Comparison of ENCODE assay signal across 13 mouse cellular contexts in the genomic region with DNA sequence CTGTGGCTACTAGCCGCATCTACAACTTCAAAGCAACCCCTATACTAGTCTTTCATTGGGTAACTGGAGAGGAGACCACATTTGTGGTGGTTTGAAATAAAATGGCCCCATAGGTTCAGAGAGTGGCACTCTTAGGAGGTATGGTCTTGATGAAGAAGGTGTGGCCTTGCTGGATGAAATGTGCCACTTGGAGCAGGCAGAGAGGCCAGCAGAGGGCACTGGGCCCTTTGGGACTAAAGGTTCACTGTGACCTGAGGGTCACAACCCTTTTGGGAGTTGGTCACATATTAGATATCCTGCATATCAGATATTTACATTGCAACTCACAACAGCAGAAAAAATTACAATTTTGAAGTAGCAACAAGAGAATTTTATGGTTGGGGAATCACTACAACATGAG. TPM values are rescaled to one million over a fixed set of nuclear protein-coding genes. Genes with fewer than 3 reads are reported as not detected.
DNase-seq lines count a peak whose midpoint lies in the region; ATAC-seq and TF ChIP-seq lines count a peak whose summit lies in the region.
"Had no signal": no experiment of that assay in that cellular context is flagged by ENCODE, and none has a peak within 500 bp of the region (broad histone marks: within the 10 kb centered on the region; RNA-seq: fewer than 3 reads in every experiment).

No protein-coding gene starts in this region.

- H3K9me3 ChIP-seq in intestine, postnatal 0 days (ENCODE audit: control insufficient read depth) = no peaks in the 10 kb centered on the region
- H3K9me3 ChIP-seq in intestine, embryonic 16.5 days (ENCODE audit: control insufficient read depth, low read length) = no peaks in the 10 kb centered on the region
- H3K9me3 ChIP-seq in liver, embryonic 14.5 days (ENCODE audit: control insufficient read depth, low read length) = no peaks in the 10 kb centered on the region
- H3K9me3 ChIP-seq: forebrain, embryonic 12.5 days; hindbrain, embryonic 10.5 days had no signal

- 80% methylated on average over 1 of the region's 1 CpGs for WGBS in intestine, postnatal 0 days
- WGBS in intestine, embryonic 16.5 days = 85% methylated on average over 1 of the region's 1 CpGs
- 95% methylated on average over 1 of the region's 1 CpGs for WGBS in spleen, adult 2 months
- WGBS in liver, embryonic 14.5 days (ENCODE audit: insufficient replicate concordance) = 69% methylated on average over 1 of the region's 1 CpGs

- H3K36me3 ChIP-seq in intestine, postnatal 0 days (ENCODE audit: control insufficient read depth, insufficient read depth) = peaks cover 24% of the 10 kb centered on the region
- no peaks in the 10 kb centered on the region for H3K36me3 ChIP-seq in intestine, embryonic 16.5 days (ENCODE audit: control insufficient read depth, insufficient read depth, low read length)
- 0 out of 2 replicates have a peak, but pooled peaks cover 1% of the 10 kb centered on the region for H3K36me3 ChIP-seq in spleen, adult 2 months (ENCODE audit: control insufficient read depth, insufficient read depth, low read length)
- H3K36me3 ChIP-seq in liver, embryonic 14.5 days (replicated peaks; ENCODE audit: control insufficient read depth, insufficient read depth, low read depth) = no peaks in the 10 kb centered on the region
- H3K36me3 ChIP-seq: forebrain, embryonic 12.5 days had no signal

- no peak overlapping the region for H3K4me3 ChIP-seq in intestine, postnatal 0 days (ENCODE audit: low read depth, low read length)
- H3K4me3 ChIP-seq in intestine, embryonic 16.5 days (ENCODE audit: low read length) = no peak overlapping the region
- H3K4me3 ChIP-seq in spleen, adult 2 months (ENCODE audit: extremely low read depth, insufficient read depth, insufficient read length) = no peak overlapping the region
- H3K4me3 ChIP-seq in liver, embryonic 14.5 days (ENCODE audit: insufficient read depth in 1 of 2, low read depth in 2 of 2, low read length in 2 of 2) = no peak overlapping the region
- H3K4me3 ChIP-seq: forebrain, embryonic 12.5 days; hindbrain, embryonic 10.5 days; myocyte had no signal

- ATAC-seq in intestine, postnatal 0 days = no peak
- no peak for ATAC-seq in intestine, embryonic 16.5 days
- no peak for ATAC-seq in liver, embryonic 14.5 days (ENCODE audit: insufficient read depth)
- ATAC-seq in erythroblast, adult 5-6 weeks (replicated peaks; ENCODE audit: low FRiP score, poor library complexity, severe bottlenecking) = no peak

- H3K4me2 ChIP-seq in intestine, postnatal 0 days (replicated peaks; ENCODE audit: low read depth) = no peak overlapping the region
- no peak overlapping the region for H3K4me2 ChIP-seq in intestine, embryonic 16.5 days (ENCODE audit: low read depth, low read length)
- H3K4me2 ChIP-seq in liver, embryonic 14.5 days (ENCODE audit: low read depth) = no peak overlapping the region
- H3K4me2 ChIP-seq: forebrain, embryonic 12.5 days had no signal

- H3K27me3 ChIP-seq in intestine, postnatal 0 days (replicated peaks; ENCODE audit: control insufficient read depth, insufficient read depth, low read length) = no peaks in the 10 kb centered on the region
- H3K27me3 ChIP-seq in intestine, embryonic 16.5 days (replicated peaks; ENCODE audit: control insufficient read depth, insufficient read depth, low read length) = no peaks in the 10 kb centered on the region
- no peaks in the 10 kb centered on the region for H3K27me3 ChIP-seq in spleen, adult 2 months (ENCODE audit: control insufficient read depth, insufficient read depth, low read length)
- H3K27me3 ChIP-seq in liver, embryonic 14.5 days (ENCODE audit: control insufficient read depth, insufficient read depth, low read length) = no peaks in the 10 kb centered on the region
- H3K27me3 ChIP-seq: forebrain, embryonic 12.5 days had no signal

- no peak overlapping the region for H3K27ac ChIP-seq in intestine, postnatal 0 days (ENCODE audit: low read depth, low read length)
- no peak overlapping the region for H3K27ac ChIP-seq in intestine, embryonic 16.5 days (ENCODE audit: low read length)
- no peak overlapping the region for H3K27ac ChIP-seq in spleen, adult 2 months (ENCODE audit: insufficient read depth, low read length)
- H3K27ac ChIP-seq in liver, embryonic 14.5 days = no peak overlapping the region
- H3K27ac ChIP-seq: forebrain, embryonic 12.5 days; hindbrain, embryonic 10.5 days had no signal

- H3K9ac ChIP-seq in intestine, postnatal 0 days (ENCODE audit: low read depth, low read length) = no peak overlapping the region
- H3K9ac ChIP-seq in intestine, embryonic 16.5 days (ENCODE audit: low read depth, low read length) = no peak overlapping the region
- no peak overlapping the region for H3K9ac ChIP-seq in liver, embryonic 14.5 days (replicated peaks)
- H3K9ac ChIP-seq: forebrain, embryonic 12.5 days had no signal

- peak; percentile 65 for TF ChIP-seq CTCF in intestine, postnatal 0 days (IDR thresholded peaks at IDR 0.05; ENCODE audit: low read depth)
- peak; percentile 26; the same call in 1 of the 2 replicates for TF ChIP-seq CTCF in spleen, adult 2 months (IDR thresholded peaks at IDR 0.05; ENCODE audit: extremely low read depth, insufficient read depth, insufficient read length, insufficient replicate concordance)
- TF ChIP-seq CTCF in liver, embryonic 14.5 days (IDR thresholded peaks at IDR 0.05; ENCODE audit: low read depth) = peak; percentile 66

- intact Hi-C loops in left cerebral cortex, postnatal 14 days (cut with DNase I) = no loop called here

- no peak for DNase-seq in spleen, adult 2 months (ENCODE audit: low read depth in 1 of 2, low spot score in 2 of 2)
- DNase-seq in spleen, postnatal 36 days (ENCODE audit: low spot score in 2 of 2) = no peak
- no peak for DNase-seq in liver, embryonic 14.5 days (ENCODE audit: low read depth in 3 of 3, low spot score in 3 of 3)
- no peak for DNase-seq in left cerebral cortex, postnatal 14 days (ENCODE audit: low spot score in 2 of 2)
- DNase-seq: adrenal gland, adult 2 months; cerebellum, adult 8-10 months; thymus, postnatal 14 days had no signal

- TF ChIP-seq POLR2A in spleen, adult 2 months (IDR thresholded peaks at IDR 0.05; ENCODE audit: low read depth, low read length) = no peak

- H3K4me1 ChIP-seq in intestine, postnatal 0 days (replicated peaks; ENCODE audit: control insufficient read depth, insufficient read depth, low read length) = no peaks in the 10 kb centered on the region
- no peaks in the 10 kb centered on the region for H3K4me1 ChIP-seq in intestine, embryonic 16.5 days (ENCODE audit: control insufficient read depth, insufficient read depth, low read length)
- H3K4me1 ChIP-seq in spleen, adult 2 months (ENCODE audit: control insufficient read depth, insufficient read depth, insufficient read length) = no peaks in the 10 kb centered on the region
- H3K4me1 ChIP-seq in liver, embryonic 14.5 days (replicated peaks; ENCODE audit: control insufficient read depth in 2 of 2, insufficient read depth in 2 of 2, low read length in 1 of 2) = no peaks in the 10 kb centered on the region
- H3K4me1 ChIP-seq: forebrain, embryonic 12.5 days; hindbrain, embryonic 10.5 days had no signal

- no peak for TF ChIP-seq EP300 in liver, embryonic 14.5 days (IDR thresholded peaks at IDR 0.05; ENCODE audit: low read depth)

RNA-seq across cellular contexts. Expression of a gene that starts 8.9 kb away (rescaled TPM):
- 86.8 and 97.5 TPM in 2 replicates for polyA plus RNA-seq in intestine, postnatal 0 days (2015; fragmentation: Nextera tagmentation; extraction: Ambion mirVana)
- polyA plus RNA-seq in intestine, embryonic 16.5 days (2015; fragmentation: Nextera tagmentation; extraction: Ambion mirVana) = 78.6 and 81.8 TPM in 2 replicates
- 5.0 and 8.7 TPM in 2 replicates for polyA plus RNA-seq in spleen, adult 2 months (2012; rRNA removed)
- polyA plus RNA-seq in liver, embryonic 14.5 days (2012; rRNA removed) = 7.7 and 9.9 TPM in 2 replicates
- polyA plus RNA-seq in liver, embryonic 14.5 days (2014; fragmentation: Nextera tagmentation; extraction: Ambion mirVana) = 16.0 and 16.4 TPM in 2 replicates
- 5.2 and 6.1 TPM in 2 replicates for total RNA-seq in erythroblast, adult 5-6 weeks (2015; ENCODE audit: low replicate concordance)
- 1.0 and 1.7 TPM in 2 replicates for total RNA-seq in erythroblast, adult 5-6 weeks (2017; ENCODE audit: low replicate concordance)
- total RNA-seq in left cerebral cortex, postnatal 14 days (2021) = 10 to 100 TPM; 29.6 to 31.5 TPM

RNA-seq across cellular contexts. Expression of a gene that starts 9.3 kb away (rescaled TPM):
- polyA plus RNA-seq in intestine, postnatal 0 days (2015; fragmentation: Nextera tagmentation; extraction: Ambion mirVana) = 9.5 and 10.9 TPM in 2 replicates
- polyA plus RNA-seq in intestine, embryonic 16.5 days (2015; fragmentation: Nextera tagmentation; extraction: Ambion mirVana) = 11.9 and 16.0 TPM in 2 replicates
- 1.7 and 1.8 TPM in 2 replicates for polyA plus RNA-seq in spleen, adult 2 months (2012; rRNA removed)
- polyA plus RNA-seq in liver, embryonic 14.5 days (2012; rRNA removed) = 1.4 and 2.8 TPM in 2 replicates
- 4.9 and 5.0 TPM in 2 replicates for polyA plus RNA-seq in liver, embryonic 14.5 days (2014; fragmentation: Nextera tagmentation; extraction: Ambion mirVana)
- total RNA-seq in erythroblast, adult 5-6 weeks (2015; ENCODE audit: low replicate concordance) = 11.0 and 14.0 TPM in 2 replicates
- 21.8 and 27.5 TPM in 2 replicates for total RNA-seq in erythroblast, adult 5-6 weeks (2017; ENCODE audit: low replicate concordance)
- 10 to 100 TPM; 37.3 to 40.4 TPM for total RNA-seq in left cerebral cortex, postnatal 14 days (2021)
